Mouse (Mus musculus) liver, embryonic 14.5 days (tissue): ENCODE measurements around the gene Mapk8ip1.

Experiments
- CTCF ChIP-seq: IDR thresholded peaks from 2 replicates; pipeline ENCODE4 v1.5.1; 2016; ENCODE audit warnings: antibody characterized with exemption, low read depth, control low read depth
- EP300 ChIP-seq: IDR thresholded peaks from 2 replicates; pipeline ENCODE4 v1.6.1; 2016; ENCODE audit warnings: antibody characterized with exemption, low read depth

DNA sequence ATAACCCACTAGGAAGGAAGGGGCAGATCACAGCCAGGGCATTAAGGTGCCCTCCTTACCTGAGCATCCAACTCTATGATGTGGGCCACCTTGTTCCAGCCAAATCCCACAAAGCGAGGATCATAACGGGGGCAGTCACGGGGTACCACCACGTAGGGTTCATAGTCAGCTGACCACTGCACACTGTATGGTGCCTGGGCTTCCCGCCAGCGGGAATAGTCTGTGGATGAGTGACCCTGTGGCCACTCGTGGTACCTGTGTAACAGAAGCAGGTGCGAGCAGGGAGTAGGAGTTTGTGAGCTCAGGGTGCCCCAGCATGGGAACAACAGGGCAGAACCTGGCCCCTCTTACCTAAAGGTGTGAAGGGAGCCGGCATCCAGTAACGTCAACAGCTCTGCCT, 35.5 kb downstream of the Mapk8ip1 start:
- TF ChIP-seq CTCF = no peak
- TF ChIP-seq EP300 = no peak
